Mouse (Mus musculus): ENCODE results near the gene Rpl36-ps4.

DNA sequence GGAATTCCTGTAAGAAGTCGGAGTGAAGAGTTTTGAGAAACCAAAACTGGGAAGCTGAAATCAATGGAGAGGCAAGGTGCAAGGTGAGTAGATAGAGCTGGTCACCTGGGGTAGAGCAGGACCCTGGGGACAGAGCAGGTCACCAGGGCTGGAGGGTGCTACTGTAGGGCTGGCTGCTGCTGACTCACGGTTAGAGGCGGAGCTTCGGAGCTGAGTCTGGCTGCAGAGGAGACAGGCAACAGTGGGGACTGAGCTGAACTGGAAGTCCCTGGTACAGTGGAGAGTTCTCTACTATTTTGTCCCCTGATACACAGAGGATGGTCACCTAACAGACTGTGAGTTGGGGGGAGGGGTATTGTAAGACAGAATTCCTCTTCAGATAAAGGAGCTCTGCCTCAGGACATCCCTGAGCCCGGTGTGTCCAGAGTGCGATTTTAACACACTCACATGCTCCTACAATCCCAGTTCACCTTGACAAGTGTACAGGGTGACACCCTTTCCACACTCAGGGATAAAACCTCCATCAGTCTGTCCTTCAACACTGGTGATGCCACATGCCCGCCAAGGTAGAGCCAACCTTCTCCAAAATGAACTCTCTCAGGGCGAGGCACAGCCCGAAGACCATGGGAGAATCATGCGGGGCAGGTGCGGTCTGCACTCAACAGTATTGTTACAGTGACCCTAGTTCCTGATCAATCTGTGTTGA, 44.3 kb upstream of the Rpl36-ps4 start:
- TF ChIP-seq CTCF (IDR thresholded peaks at IDR 0.05; ENCODE audit: low read depth) (no peak), EP300 (optimal IDR thresholded peaks at IDR 0.05) (no peak)
